Comparison of ENCODE assay signal across 7 mouse cellular contexts in genomic region chr1:181851521-181852310, GRCm38 (mm10). TPM values are rescaled to one million over a fixed set of nuclear protein-coding genes. Genes with fewer than 3 reads are reported as not detected.
DNase-seq lines count a peak whose midpoint lies in the region; ATAC-seq and TF ChIP-seq lines count a peak whose summit lies in the region.

No protein-coding gene starts in this region.

- ATAC-seq in heart, postnatal 0 days (ENCODE audit: insufficient read depth, low read depth), result peak; percentile 32; the same call in 1 of the 2 replicates
- ATAC-seq in lung, embryonic 16.5 days (ENCODE audit: low read depth), result no peak

- H3K9ac ChIP-seq in heart, postnatal 0 days (replicated peaks; ENCODE audit: low read depth, low read length), result peak overlapping the region; percentile 32
- no peak overlapping the region; the same call in 1 of the 2 replicates for H3K9ac ChIP-seq in lung, embryonic 16.5 days (ENCODE audit: low read length)

- no peaks in the 10 kb centered on the region for H3K27me3 ChIP-seq in heart, postnatal 0 days (ENCODE audit: control insufficient read depth, insufficient read depth, low read length)
- H3K27me3 ChIP-seq in lung, embryonic 16.5 days (ENCODE audit: control insufficient read depth, insufficient read depth, low read depth, low read length), result no peaks in the 10 kb centered on the region

- peak overlapping the region; percentile 86 for H3K27ac ChIP-seq in gastrocnemius, adult 2 months
- peak overlapping the region; percentile 76 for H3K27ac ChIP-seq in heart, postnatal 0 days (ENCODE audit: low read depth)
- peak overlapping the region; percentile 29; the same call in 1 of the 2 replicates for H3K27ac ChIP-seq in lung, embryonic 16.5 days (ENCODE audit: low read length)

- peaks cover 13% of the 10 kb centered on the region; the same call in 1 of the 2 replicates for H3K4me1 ChIP-seq in heart, postnatal 0 days (ENCODE audit: control insufficient read depth, insufficient read depth)
- peaks cover 17% of the 10 kb centered on the region for H3K4me1 ChIP-seq in lung, embryonic 16.5 days (replicated peaks; ENCODE audit: control insufficient read depth, insufficient read depth, low read length)

- intact Hi-C loops in gastrocnemius, adult 2 months (cut with DNase I), result no loop called here

- no peak for TF ChIP-seq CTCF in gastrocnemius, adult 2 months (IDR thresholded peaks at IDR 0.05)
- no peak for TF ChIP-seq CTCF in heart, postnatal 0 days (IDR thresholded peaks at IDR 0.05; ENCODE audit: low read depth)

- H3K9me3 ChIP-seq in heart, postnatal 0 days (replicated peaks; ENCODE audit: control insufficient read depth, low read length), result no peaks in the 10 kb centered on the region
- H3K9me3 ChIP-seq in lung, embryonic 16.5 days (ENCODE audit: control insufficient read depth, low read length), result no peaks in the 10 kb centered on the region

- DNase-seq in ovary, postnatal 36 days (ENCODE audit: low spot score), result peak; percentile 27
- DNase-seq in ovary, postnatal 10 days (ENCODE audit: low spot score), result no peak
- peak; percentile 92 for DNase-seq in gastrocnemius, adult 2 months
- no peak for DNase-seq in heart, postnatal 0 days (ENCODE audit: low spot score)
- DNase-seq in natural killer cell, adult 2 months (ENCODE audit: low spot score in 2 of 2), result no peak
- DNase-seq in cerebellum, adult 8-10 months, result no peak

- TF ChIP-seq EP300 in heart, postnatal 0 days (IDR thresholded peaks at IDR 0.05; ENCODE audit: low read depth), result no peak

- H3K36me3 ChIP-seq in heart, postnatal 0 days (replicated peaks; ENCODE audit: control insufficient read depth, insufficient read depth, low read length), result no peaks in the 10 kb centered on the region
- no peaks in the 10 kb centered on the region for H3K36me3 ChIP-seq in lung, embryonic 16.5 days (ENCODE audit: control insufficient read depth, insufficient read depth, low read length)

- WGBS in heart, postnatal 0 days, result 50% methylated on average over 12 of the region's 12 CpGs
- 57% methylated on average over 12 of the region's 12 CpGs for WGBS in lung, embryonic 16.5 days

- H3K4me2 ChIP-seq in heart, postnatal 0 days (ENCODE audit: low read depth, low read length), result peak overlapping the region; percentile 54
- H3K4me2 ChIP-seq in lung, embryonic 16.5 days (ENCODE audit: low read depth, low read length), result no peak overlapping the region

- peak overlapping the region; percentile 61 for H3K4me3 ChIP-seq in gastrocnemius, adult 2 months
- peak overlapping the region; percentile 37; the same call in 1 of the 2 replicates for H3K4me3 ChIP-seq in heart, postnatal 0 days (ENCODE audit: low read depth, low read length)
- no peak overlapping the region for H3K4me3 ChIP-seq in lung, embryonic 16.5 days (ENCODE audit: low read length)

RNA-seq across cellular contexts. Expression of gene Lbr, which starts 8.9 kb away (rescaled TPM):
- 10 to 100 TPM; 22.4 to 25.9 TPM for total RNA-seq in gastrocnemius, adult 2 months (2021)
- total RNA-seq in heart, postnatal 0 days (2014; rRNA removed; ENCODE audit: low replicate concordance), result 47.2 and 71.9 TPM in 2 replicates
- 29.7 and 31.3 TPM in 2 replicates for polyA plus RNA-seq in heart, postnatal 0 days (2015; fragmentation: Nextera tagmentation; extraction: Ambion mirVana)
- 134 and 139 TPM in 2 replicates for polyA plus RNA-seq in lung, embryonic 16.5 days (2015; fragmentation: Nextera tagmentation; extraction: Ambion mirVana)

Comparison
In these comparisons a context has a peak if more than half of its experiments do, and no peak if none do; other contexts are left out.
1. DNase-seq: peak in ovary, postnatal 36 days (single experiment) and gastrocnemius, adult 2 months (single experiment); none in ovary, postnatal 10 days (single experiment), heart, postnatal 0 days (single experiment), natural killer cell, adult 2 months (0 of 2) and cerebellum, adult 8-10 months (single experiment).
2. H3K27ac ChIP-seq: peak in every context shown above with its lines; median percentile 86 in gastrocnemius, adult 2 months; 76 in heart, postnatal 0 days; 29 in lung, embryonic 16.5 days.